Mouse (Mus musculus) midbrain, embryonic 13.5 days (tissue): ENCODE results near the gene Chd2. TPM values are rescaled to one million over a fixed set of nuclear protein-coding genes. Genes with fewer than 3 reads are reported as not detected.
A peak's percentile ranks its signal among the peaks of the same experiment; 100 is the strongest.

Experiments
- ATAC-seq: fragments of 200-750 bp; cut with Nextera tagmentation; 2 replicates; pipeline ENCODE4 v1.8.0; 2017; ENCODE audit warnings: mild to moderate bottlenecking, moderate TSS enrichment, moderate library complexity
- H3K27ac ChIP-seq: fragments of 300-500 bp; sonication (generic); 2 replicates; pipeline ENCODE4 v1.5.1; 2015; ENCODE audit warnings: inconsistent platforms, mild to moderate bottlenecking, moderate library complexity
- H3K27me3 ChIP-seq: fragments of 300-500 bp; sonication (generic); 2 replicates; pipeline ENCODE4 v1.6.1; 2015; ENCODE audit warnings: mild to moderate bottlenecking, inconsistent platforms
- H3K36me3 ChIP-seq: fragments of 300-500 bp; sonication (generic); 2 replicates; pipeline ENCODE4 v1.6.1; 2015; ENCODE audit warnings: mild to moderate bottlenecking, inconsistent platforms
- H3K4me1 ChIP-seq: fragments of 300-500 bp; sonication (generic); replicated peaks from 2 replicates; pipeline ENCODE4 v1.6.1; 2015; ENCODE audit warnings: inconsistent platforms
- H3K4me2 ChIP-seq: fragments of 300-500 bp; sonication (generic); replicated peaks from 2 replicates; pipeline ENCODE4 v1.6.1; 2015; ENCODE audit warnings: moderate library complexity, mild to moderate bottlenecking, inconsistent platforms
- H3K4me3 ChIP-seq: fragments of 300-500 bp; sonication (generic); replicated peaks from 2 replicates; pipeline ENCODE4 v1.5.1; 2015; ENCODE audit warnings: mild to moderate bottlenecking, inconsistent platforms
- H3K9ac ChIP-seq: fragments of 300-500 bp; sonication (generic); replicated peaks from 2 replicates; pipeline ENCODE4 v1.6.1; 2015; ENCODE audit warnings: mild to moderate bottlenecking, inconsistent platforms
- H3K9me3 ChIP-seq: fragments of 300-500 bp; sonication (generic); 2 replicates; pipeline ENCODE4 v1.6.1; 2016; ENCODE audit warnings: mild to moderate bottlenecking, inconsistent platforms
- WGBS: fragments of 180-500 bp; shearing (Covaris S2); methylation state at CpG from one replicate; pipeline ENCODE4 v1.1.7; 2015; 5-methylcytosine and 5-hydroxymethylcytosine counted together
- polyA plus RNA-seq: library from polyadenylated mRNA; unstranded; fragments of >200 nt; fragmentation: Nextera tagmentation; extraction: Ambion mirVana; gene quantifications from 2 replicates; pipeline ENCODE4 v1.2.1, GENCODE M21; 2015

The Chd2 gene
- polyA plus RNA-seq, 1 experiment from 2014 or later: 48.5 TPM

DNA sequence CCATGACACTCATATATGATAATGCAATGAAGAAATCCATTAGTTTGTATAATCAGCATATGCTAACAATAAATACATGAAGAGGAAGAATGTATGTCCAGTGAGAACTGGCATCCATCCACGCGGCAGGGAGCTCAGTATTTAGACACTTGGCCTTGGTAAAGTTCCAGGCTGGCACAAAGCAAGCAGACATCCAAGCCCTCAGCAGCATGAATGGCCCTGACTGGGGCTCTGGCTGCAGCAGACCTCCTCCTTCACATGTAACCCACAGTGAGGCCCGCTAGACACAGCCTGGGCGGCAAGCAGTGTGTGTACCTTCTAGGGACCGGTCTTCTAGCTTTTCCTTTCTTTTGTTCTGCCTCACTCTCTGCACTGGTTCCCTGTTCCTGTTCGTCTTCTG, 34.1 kb downstream of the Chd2 start:
- no peak for ATAC-seq
- H3K9me3 ChIP-seq: no peaks in the 10 kb centered on the region
- WGBS: 87% methylated on average over 6 of the region's 6 CpGs
- H3K27ac ChIP-seq: 0 out of 2 replicates have a peak overlapping the region, but pooled peaks have one; percentile 14
- no peak overlapping the region for H3K4me3 ChIP-seq
- H3K27me3 ChIP-seq: no peaks in the 10 kb centered on the region
- peaks cover 79% of the 10 kb centered on the region for H3K36me3 ChIP-seq
- no peak overlapping the region for H3K9ac ChIP-seq
- H3K4me2 ChIP-seq: no peak overlapping the region
- no peaks in the 10 kb centered on the region for H3K4me1 ChIP-seq

DNA sequence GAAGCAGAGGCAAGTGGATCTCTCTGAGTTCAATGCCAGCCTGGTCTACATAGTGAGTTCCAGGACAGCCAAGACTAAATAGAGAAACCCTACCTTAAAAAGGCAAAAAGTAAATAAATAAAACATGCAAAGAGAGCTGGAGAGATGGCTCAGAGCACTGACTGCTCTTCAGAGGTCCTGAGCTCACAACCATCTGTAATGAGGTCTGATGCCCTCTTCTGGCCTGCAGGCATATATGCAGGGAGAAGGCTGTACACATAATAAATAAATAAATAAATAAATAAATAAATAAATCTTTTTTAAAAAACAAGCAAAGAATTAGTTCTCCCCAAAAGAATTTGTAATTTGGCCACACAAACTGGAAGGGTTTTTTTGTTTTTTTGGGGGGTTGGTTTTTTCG, 34.8 kb downstream of the Chd2 start:
- no peak overlapping the region for H3K4me3 ChIP-seq
- no peaks in the 10 kb centered on the region for H3K4me1 ChIP-seq
- no peak overlapping the region for H3K4me2 ChIP-seq
- peaks cover 82% of the 10 kb centered on the region for H3K36me3 ChIP-seq
- no peaks in the 10 kb centered on the region for H3K9me3 ChIP-seq
- H3K27ac ChIP-seq: no peak overlapping the region
- H3K27me3 ChIP-seq: no peaks in the 10 kb centered on the region
- no peak overlapping the region for H3K9ac ChIP-seq
- 100% methylated on average over 1 of the region's 1 CpGs for WGBS
- no peak for ATAC-seq

DNA sequence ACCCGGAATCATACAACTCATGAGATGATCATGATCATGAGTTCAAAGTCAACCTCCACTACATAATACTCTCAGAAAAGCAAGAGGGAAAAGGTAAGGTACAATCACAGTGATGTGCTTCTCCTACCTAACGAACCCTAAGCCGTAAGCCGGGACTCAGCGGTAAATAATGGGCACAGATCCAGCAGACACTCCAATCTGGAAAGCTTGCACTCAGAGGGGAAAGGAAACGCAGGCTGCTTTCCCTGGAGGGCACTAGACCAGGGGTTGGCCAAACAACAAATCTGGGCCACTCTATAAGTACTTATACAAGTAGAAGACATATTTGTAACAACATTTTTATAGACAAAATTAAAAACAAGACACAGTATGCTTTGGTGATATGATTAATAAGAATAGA, 36.4 kb downstream of the Chd2 start:
- Histone ChIP-seq H3K9ac (no peak overlapping the region), H3K4me2 (no peak overlapping the region), H3K27me3 (no peaks in the 10 kb centered on the region), H3K4me3 (no peak overlapping the region), H3K9me3 (no peaks in the 10 kb centered on the region), H3K27ac (no peak overlapping the region), H3K4me1 (no peaks in the 10 kb centered on the region), H3K36me3 (peaks cover 83% of the 10 kb centered on the region)
- 92% methylated on average over 6 of the region's 6 CpGs for WGBS
- ATAC-seq: no peak

DNA sequence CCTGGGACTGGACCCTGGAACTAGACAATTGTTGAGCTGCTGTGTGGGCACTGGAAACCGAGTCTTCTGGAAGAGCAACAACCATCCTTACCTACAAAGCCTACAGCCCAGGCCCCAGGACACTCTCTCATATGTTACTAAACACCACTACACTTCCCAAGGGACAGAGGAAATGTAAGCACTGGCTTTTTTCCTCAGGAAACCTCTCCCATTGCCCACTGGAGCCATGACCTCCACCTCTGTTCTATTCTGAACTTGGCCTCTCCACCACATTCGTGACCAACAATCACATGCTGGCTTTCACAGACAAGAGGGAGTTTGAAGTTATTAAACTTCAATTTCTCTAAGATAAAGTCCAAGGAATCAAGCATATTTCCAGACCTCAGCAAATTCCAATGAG, 43.4 kb downstream of the Chd2 start:
- Histone ChIP-seq H3K9me3 (no peaks in the 10 kb centered on the region), H3K36me3 (peaks cover 82% of the 10 kb centered on the region), H3K4me1 (no peaks in the 10 kb centered on the region), H3K9ac (no peak overlapping the region), H3K27ac (no peak overlapping the region), H3K27me3 (no peaks in the 10 kb centered on the region), H3K4me3 (no peak overlapping the region), H3K4me2 (no peak overlapping the region)
- ATAC-seq: no peak
- WGBS: 93% methylated on average over 2 of the region's 2 CpGs

DNA sequence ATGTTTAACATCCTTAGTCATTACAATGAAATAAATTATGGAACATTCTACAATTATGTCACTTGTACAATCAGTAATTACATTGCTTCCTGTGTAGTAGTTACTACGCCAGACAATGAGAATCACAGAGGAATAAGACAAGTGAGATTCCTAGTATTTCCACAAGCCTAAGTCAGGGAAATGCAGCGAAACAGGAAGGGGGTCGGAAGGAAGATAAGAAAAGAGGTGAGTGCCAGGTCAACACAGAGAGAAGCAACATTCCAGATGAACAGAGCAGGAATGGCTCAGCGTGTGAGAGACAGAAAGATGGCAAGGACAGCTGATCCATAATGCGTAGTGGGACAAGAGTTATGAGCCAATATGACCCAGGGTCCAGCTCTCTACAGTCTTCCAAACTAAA, 52.4 kb downstream of the Chd2 start:
- no peak overlapping the region for H3K4me3 ChIP-seq
- H3K27me3 ChIP-seq: no peaks in the 10 kb centered on the region
- H3K4me2 ChIP-seq: no peak overlapping the region
- peaks cover 85% of the 10 kb centered on the region for H3K36me3 ChIP-seq
- H3K9me3 ChIP-seq: no peaks in the 10 kb centered on the region
- ATAC-seq: no peak
- no peaks in the 10 kb centered on the region for H3K4me1 ChIP-seq
- 92% methylated on average over 5 of the region's 5 CpGs for WGBS
- H3K27ac ChIP-seq: no peak overlapping the region
- H3K9ac ChIP-seq: no peak overlapping the region

DNA sequence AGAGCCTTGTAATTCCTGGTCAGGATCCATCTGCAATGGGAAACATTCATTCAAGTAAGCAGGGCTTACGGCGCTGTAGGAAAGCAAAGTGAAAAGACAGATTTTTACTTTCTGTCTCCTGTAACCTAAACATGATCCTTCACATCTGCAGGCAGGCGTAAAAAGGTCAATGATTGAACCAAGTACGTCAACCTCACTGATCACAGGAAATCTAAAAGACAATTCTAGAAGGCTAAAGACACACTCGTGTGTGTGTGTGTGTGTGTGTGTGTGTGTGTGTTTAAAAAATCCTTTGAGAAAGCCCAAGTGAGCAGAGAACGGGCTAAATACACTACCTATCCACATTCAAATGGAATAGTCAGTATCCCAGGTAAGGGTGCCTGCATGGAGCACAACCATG, 60.5 kb downstream of the Chd2 start:
- no peak overlapping the region for H3K4me2 ChIP-seq

DNA sequence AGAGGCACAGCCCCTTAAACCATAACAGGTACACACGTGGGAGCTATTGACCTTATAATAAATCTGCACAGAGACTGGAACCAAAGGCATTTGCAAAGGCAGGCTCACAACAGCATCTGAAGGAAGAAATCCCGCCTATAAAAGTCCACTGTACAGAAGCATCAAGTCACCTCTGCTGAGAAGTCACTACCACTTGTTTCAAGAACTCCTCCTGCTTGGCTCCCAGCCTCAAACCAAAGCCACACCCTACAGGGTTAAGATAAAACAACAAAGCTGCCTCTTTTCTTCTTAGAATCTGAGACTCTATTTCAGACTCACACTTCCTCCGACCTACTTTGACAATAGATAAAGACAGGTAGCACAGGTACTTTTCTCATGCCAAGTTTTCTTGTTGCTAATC, 62.1 kb downstream of the Chd2 start:
- Histone ChIP-seq H3K27me3 (no peaks in the 10 kb centered on the region), H3K4me3 (no peak overlapping the region), H3K27ac (no peak overlapping the region), H3K4me1 (no peaks in the 10 kb centered on the region), H3K4me2 (no peak overlapping the region), H3K9ac (no peak overlapping the region), H3K36me3 (peaks cover 85% of the 10 kb centered on the region), H3K9me3 (no peaks in the 10 kb centered on the region)
- 89% methylated on average over 3 of the region's 3 CpGs for WGBS
- no peak for ATAC-seq

More for the DNA sequence above, 60.5 kb downstream of the Chd2 start:
- H3K9ac ChIP-seq: no peak overlapping the region
- H3K27me3 ChIP-seq: no peaks in the 10 kb centered on the region
- no peak overlapping the region for H3K4me3 ChIP-seq
- peaks cover 81% of the 10 kb centered on the region for H3K36me3 ChIP-seq
- no peaks in the 10 kb centered on the region for H3K4me1 ChIP-seq
- H3K27ac ChIP-seq: no peak overlapping the region
- no peaks in the 10 kb centered on the region for H3K9me3 ChIP-seq
- ATAC-seq: no peak
- WGBS: 94% methylated on average over 6 of the region's 6 CpGs

DNA sequence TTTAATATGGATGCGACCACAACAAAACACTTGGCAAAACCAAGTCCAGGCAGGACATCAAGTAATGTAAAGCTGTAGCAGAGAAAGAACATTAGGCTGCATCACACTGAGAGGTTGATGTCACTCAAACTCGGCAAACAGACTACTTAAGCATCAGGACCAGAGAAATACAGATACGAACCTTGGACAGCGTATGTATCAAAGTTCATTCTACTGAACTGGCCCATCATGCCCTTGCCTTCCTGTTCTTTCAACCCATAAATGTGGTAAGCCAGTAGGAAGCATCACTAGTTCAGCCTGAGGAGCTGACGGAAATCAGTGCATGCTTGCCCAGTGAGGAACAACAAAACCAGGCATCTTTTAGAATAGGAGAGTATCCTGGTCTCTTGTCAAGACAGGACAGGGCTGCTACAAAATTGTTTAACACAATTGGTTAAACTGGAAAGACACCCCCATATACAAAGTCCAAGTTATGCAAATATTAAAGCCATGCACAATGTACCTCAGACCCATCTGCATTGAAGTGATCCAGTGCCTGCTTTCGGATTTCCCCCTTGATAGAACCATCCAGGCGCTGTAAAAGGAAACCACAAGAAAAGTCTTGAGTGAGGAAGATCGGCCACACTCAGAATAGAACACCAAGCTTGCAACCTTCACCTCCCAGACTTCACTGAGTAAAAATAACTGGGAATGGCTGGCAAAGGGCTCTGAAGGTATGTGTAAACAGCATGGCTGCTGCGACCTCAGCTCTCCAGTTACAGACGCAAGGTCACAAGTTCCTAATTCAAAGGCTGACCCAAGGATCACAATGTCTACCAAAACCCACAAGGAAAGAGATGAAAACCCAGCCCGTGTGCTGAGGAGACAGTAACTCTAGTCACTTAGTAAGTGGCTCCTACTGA, 63.2 kb downstream of the Chd2 start:
- H3K9me3 ChIP-seq: no peaks in the 10 kb centered on the region
- no peak overlapping the region for H3K4me3 ChIP-seq
- no peak overlapping the region for H3K9ac ChIP-seq
- no peak overlapping the region for H3K4me2 ChIP-seq
- no peak overlapping the region for H3K27ac ChIP-seq
- H3K4me1 ChIP-seq: no peaks in the 10 kb centered on the region
- H3K36me3 ChIP-seq: peaks cover 88% of the 10 kb centered on the region
- ATAC-seq: no peak
- H3K27me3 ChIP-seq: no peaks in the 10 kb centered on the region
- 91% methylated on average over 11 of the region's 11 CpGs for WGBS

DNA sequence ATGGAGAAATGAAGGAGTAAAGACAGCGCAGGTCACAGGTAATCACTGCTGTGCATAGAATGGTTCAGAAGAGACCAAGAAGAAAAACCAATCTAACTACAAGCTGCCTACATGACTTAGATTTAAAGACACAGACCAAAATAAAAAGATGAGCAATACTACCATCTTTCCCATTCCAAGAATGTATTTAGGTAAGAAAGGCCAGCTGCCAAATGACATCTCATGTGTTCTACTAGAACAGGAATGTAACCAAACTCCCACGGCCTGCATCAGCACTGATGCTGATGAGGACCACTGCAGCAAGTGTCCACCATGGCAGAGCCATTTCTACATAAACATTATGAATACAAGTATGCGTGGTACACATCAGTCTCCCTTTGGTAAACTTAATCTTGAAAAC, 73.9 kb downstream of the Chd2 start:
- no peak overlapping the region for H3K4me2 ChIP-seq
- H3K36me3 ChIP-seq: peaks cover 87% of the 10 kb centered on the region
- ATAC-seq: no peak
- H3K27ac ChIP-seq: no peak overlapping the region
- no peak overlapping the region for H3K9ac ChIP-seq
- no peaks in the 10 kb centered on the region for H3K9me3 ChIP-seq
- 98% methylated on average over 3 of the region's 3 CpGs for WGBS
- no peak overlapping the region for H3K4me3 ChIP-seq
- no peaks in the 10 kb centered on the region for H3K4me1 ChIP-seq
- no peaks in the 10 kb centered on the region for H3K27me3 ChIP-seq

DNA sequence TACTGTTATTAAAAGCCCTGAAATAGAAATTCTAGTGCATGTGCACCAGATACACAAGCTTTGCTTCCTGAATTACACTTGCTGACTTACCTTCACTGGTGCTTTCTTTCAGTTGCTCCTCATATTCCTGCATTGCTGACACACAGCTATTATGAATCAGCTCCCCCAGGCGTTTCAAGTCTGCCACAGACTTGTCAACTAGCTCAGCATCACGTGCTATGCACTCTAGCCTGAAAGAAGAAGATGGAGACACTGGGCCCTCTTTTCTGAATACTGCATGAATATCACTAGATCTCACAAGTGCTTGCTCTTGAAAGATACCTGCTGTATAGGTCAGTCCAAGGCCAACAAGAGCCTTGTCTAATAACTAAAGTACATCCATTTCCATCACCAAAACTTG, 78.1 kb downstream of the Chd2 start:
- WGBS: 90% methylated on average over 2 of the region's 2 CpGs
- no peak overlapping the region for H3K27ac ChIP-seq
- H3K9ac ChIP-seq: no peak overlapping the region
- H3K36me3 ChIP-seq: peaks cover 88% of the 10 kb centered on the region
- ATAC-seq: no peak
- H3K9me3 ChIP-seq: no peaks in the 10 kb centered on the region
- H3K27me3 ChIP-seq: no peaks in the 10 kb centered on the region
- no peaks in the 10 kb centered on the region for H3K4me1 ChIP-seq
- H3K4me3 ChIP-seq: no peak overlapping the region
- H3K4me2 ChIP-seq: no peak overlapping the region

DNA sequence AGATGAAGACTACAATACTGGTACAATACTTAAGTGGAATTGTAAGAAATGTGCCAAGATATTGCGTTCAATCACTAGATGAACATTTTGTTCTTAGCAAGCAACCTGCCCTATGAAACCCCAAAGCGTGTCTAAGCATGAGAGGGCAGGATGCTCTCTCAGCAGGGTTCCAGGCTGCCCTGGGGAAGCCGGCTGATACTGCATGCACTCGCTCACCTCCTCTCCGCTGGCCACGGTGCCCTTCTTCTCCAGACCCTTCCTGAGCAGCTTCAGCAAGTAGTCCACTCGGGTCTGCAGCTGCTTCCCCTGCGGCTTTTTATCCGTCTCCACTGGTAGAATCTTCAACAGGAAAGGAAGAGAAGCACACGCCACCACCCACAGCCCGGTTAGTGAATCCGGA, 87.5 kb downstream of the Chd2 start:
- WGBS: 88% methylated on average over 12 of the region's 12 CpGs

DNA sequence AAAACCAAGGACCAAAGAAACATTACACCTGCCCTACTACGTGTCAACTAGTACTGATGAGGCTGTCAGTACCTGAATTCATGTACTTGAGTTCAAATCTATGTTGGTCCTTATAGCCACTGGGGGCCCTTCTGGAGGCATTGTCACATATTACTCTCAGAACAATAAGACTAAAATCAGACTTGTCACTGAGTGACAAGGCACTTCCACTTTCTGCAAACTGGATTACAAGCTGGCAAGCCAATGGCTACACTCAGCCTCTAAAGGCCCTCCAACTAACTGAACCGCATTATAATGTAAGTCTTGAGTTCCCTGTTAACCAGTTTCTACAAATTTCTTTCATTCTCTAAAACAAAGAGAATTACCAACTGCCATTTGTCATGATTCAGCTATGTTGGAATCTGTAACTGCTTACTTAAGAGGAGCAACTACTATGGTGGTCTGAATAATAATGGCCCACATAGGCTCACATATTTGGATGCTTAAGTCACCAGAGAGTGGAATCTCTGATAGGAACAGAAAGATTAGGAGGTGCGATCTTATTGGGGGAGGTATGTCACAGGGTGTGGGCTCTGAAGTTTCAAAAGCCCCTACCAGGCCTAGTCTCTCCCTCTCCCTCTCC, 89.3 kb downstream of the Chd2 start:
- Histone ChIP-seq H3K4me1 (no peaks in the 10 kb centered on the region), H3K27ac (no peak overlapping the region), H3K9ac (no peak overlapping the region), H3K27me3 (no peaks in the 10 kb centered on the region), H3K4me3 (no peak overlapping the region), H3K9me3 (no peaks in the 10 kb centered on the region), H3K4me2 (no peak overlapping the region), H3K36me3 (peaks cover 87% of the 10 kb centered on the region)
- WGBS: 97% methylated on average over 3 of the region's 3 CpGs
- ATAC-seq: no peak

More for the DNA sequence above, 87.5 kb downstream of the Chd2 start:
- Histone ChIP-seq H3K4me2 (no peak overlapping the region), H3K27me3 (no peaks in the 10 kb centered on the region), H3K4me3 (no peak overlapping the region), H3K27ac (no peak overlapping the region), H3K9ac (no peak overlapping the region), H3K9me3 (no peaks in the 10 kb centered on the region), H3K36me3 (peaks cover 83% of the 10 kb centered on the region), H3K4me1 (no peaks in the 10 kb centered on the region)
- ATAC-seq: no peak
